Mouse (Mus musculus) limb, embryonic 13.5 days (tissue): ENCODE measurements around the gene Git1. TPM values are rescaled to one million over a fixed set of nuclear protein-coding genes. Genes with fewer than 3 reads are reported as not detected.
A peak's percentile ranks its signal among the peaks of the same experiment; 100 is the strongest.

Experiments
- ATAC-seq: fragments of 200-750 bp; cut with Nextera tagmentation; 2 replicates; pipeline ENCODE4 v1.8.0; 2017; ENCODE audit warnings: low read depth, moderate number of reproducible peaks, moderate TSS enrichment; ENCODE audit not compliant: low FRiP score
- H3K27ac ChIP-seq: fragments of 300-500 bp; sonication (generic); 2 replicates; pipeline ENCODE4 v1.5.1; 2015; ENCODE audit warnings: inconsistent platforms, mild to moderate bottlenecking, moderate library complexity
- H3K27me3 ChIP-seq: fragments of 300-500 bp; sonication (generic); 2 replicates; pipeline ENCODE4 v1.6.1; 2015; ENCODE audit warnings: mild to moderate bottlenecking, inconsistent platforms
- H3K36me3 ChIP-seq: fragments of 300-500 bp; sonication (generic); 2 replicates; pipeline ENCODE4 v1.6.1; 2015; ENCODE audit warnings: inconsistent platforms, mild to moderate bottlenecking, moderate library complexity
- H3K4me1 ChIP-seq: fragments of 300-500 bp; sonication (generic); 2 replicates; pipeline ENCODE4 v1.6.1; 2015; ENCODE audit warnings: inconsistent platforms
- H3K4me2 ChIP-seq: fragments of 300-500 bp; sonication (generic); replicated peaks from 2 replicates; pipeline ENCODE4 v1.6.1; 2015; ENCODE audit warnings: inconsistent platforms, mild to moderate bottlenecking, moderate library complexity
- H3K4me3 ChIP-seq: fragments of 300-500 bp; sonication (generic); 2 replicates; pipeline ENCODE4 v1.5.1; 2015; ENCODE audit warnings: moderate library complexity, mild to moderate bottlenecking, inconsistent platforms
- H3K9ac ChIP-seq: fragments of 300-500 bp; sonication (generic); 2 replicates; pipeline ENCODE4 v1.6.1; 2015; ENCODE audit warnings: mild to moderate bottlenecking, inconsistent platforms
- H3K9me3 ChIP-seq: fragments of 300-500 bp; sonication (generic); 2 replicates; pipeline ENCODE4 v1.6.1; 2016; ENCODE audit warnings: inconsistent platforms
- WGBS: fragments of 180-500 bp; shearing (Covaris S2); methylation state at CpG from one replicate; pipeline ENCODE4 v1.1.7; 2015; 5-methylcytosine and 5-hydroxymethylcytosine counted together
- polyA plus RNA-seq: library from polyadenylated mRNA; unstranded; fragments of >200 nt; fragmentation: Nextera tagmentation; extraction: Ambion mirVana; gene quantifications from 2 replicates; pipeline ENCODE4 v1.2.1, GENCODE M21; 2015

The Git1 gene
- polyA plus RNA-seq, 1 experiment from 2014 or later, result 10.9 TPM

- ATAC-seq, result no peak
- 56% methylated on average over 11 of the region's 11 CpGs for WGBS
These were observed 9.7 kb upstream of the Git1 start for GRCm38 (mm10) chr11:77483510-77484255.

GRCm38 (mm10) chr11:77485229-77485628 is 8.1 kb upstream of the Git1 start:
- no peaks in the 10 kb centered on the region for H3K9me3 ChIP-seq
- no peaks in the 10 kb centered on the region for H3K36me3 ChIP-seq
- H3K4me2 ChIP-seq, result peak overlapping the region; percentile 42
- H3K4me1 ChIP-seq, result peaks cover 55% of the 10 kb centered on the region
- no peak overlapping the region for H3K9ac ChIP-seq
- 0 out of 2 replicates have a peak, but pooled peaks have one; percentile 9 for ATAC-seq
- no peaks in the 10 kb centered on the region for H3K27me3 ChIP-seq
- H3K27ac ChIP-seq, result peak overlapping the region; percentile 69; the same call in 1 of the 2 replicates
- WGBS, result 20% methylated on average over 6 of the region's 6 CpGs
- no peak overlapping the region for H3K4me3 ChIP-seq

More at GRCm38 (mm10) chr11:77483510-77484255, 9.7 kb upstream of the Git1 start:
- no peak overlapping the region for H3K4me2 ChIP-seq
- H3K4me3 ChIP-seq, result no peak overlapping the region
- H3K27me3 ChIP-seq, result no peaks in the 10 kb centered on the region
- H3K27ac ChIP-seq, result no peak overlapping the region
- no peak overlapping the region for H3K9ac ChIP-seq
- no peaks in the 10 kb centered on the region for H3K36me3 ChIP-seq
- peaks cover 49% of the 10 kb centered on the region for H3K4me1 ChIP-seq
- H3K9me3 ChIP-seq, result no peaks in the 10 kb centered on the region

GRCm38 (mm10) chr11:77486798-77487197 is 6.6 kb upstream of the Git1 start:
- Histone ChIP-seq H3K4me1 (peaks cover 69% of the 10 kb centered on the region), H3K27me3 (no peaks in the 10 kb centered on the region), H3K4me3 (0 out of 2 replicates have a peak overlapping the region, but pooled peaks have one; percentile 4), H3K9ac (peak overlapping the region; percentile 50), H3K4me2 (peak overlapping the region; percentile 96), H3K36me3 (no peaks in the 10 kb centered on the region), H3K27ac (peak overlapping the region; percentile 53; the same call in 1 of the 2 replicates), H3K9me3 (no peaks in the 10 kb centered on the region)
- ATAC-seq, result no peak
- 47% methylated on average over 5 of the region's 5 CpGs for WGBS

GRCm38 (mm10) chr11:77488771-77489581 is 4.4 kb upstream of the Git1 start:
- Histone ChIP-seq H3K4me3 (peak overlapping the region; percentile 94), H3K4me2 (peak overlapping the region; percentile 96), H3K9me3 (no peaks in the 10 kb centered on the region), H3K9ac (peak overlapping the region; percentile 88), H3K4me1 (peaks cover 76% of the 10 kb centered on the region), H3K27ac (no peak overlapping the region), H3K36me3 (no peaks in the 10 kb centered on the region), H3K27me3 (no peaks in the 10 kb centered on the region)
- WGBS, result 2% methylated on average over 55 of the region's 55 CpGs
- no peak for ATAC-seq

GRCm38 (mm10) chr11:77489591-77490235 is 3.6 kb upstream of the Git1 start, which contains the start of gene Ankrd13b:
Gene Ankrd13b, minus strand, starts transcription at chr11:77489678.
- H3K27ac ChIP-seq, result no peak within 1 kb of the TSS
- peak within 1 kb of the TSS; percentile 88 for H3K9ac ChIP-seq
- peak; percentile 42; the same call in 1 of the 2 replicates for ATAC-seq
- H3K4me1 ChIP-seq, result peaks cover 77% of the 10 kb centered on the region
- no peaks in the 10 kb centered on the region for H3K36me3 ChIP-seq
- H3K4me3 ChIP-seq, result peak within 1 kb of the TSS; percentile 94
- peak within 1 kb of the TSS; percentile 96 for H3K4me2 ChIP-seq
- under 1% methylated on average over 40 of the region's 87 CpGs for WGBS
- no peaks in the 10 kb centered on the region for H3K9me3 ChIP-seq
- H3K27me3 ChIP-seq, result no peaks in the 10 kb centered on the region

GRCm38 (mm10) chr11:77490451-77490850 is 2.9 kb upstream of the Git1 start:
- H3K27me3 ChIP-seq, result no peaks in the 10 kb centered on the region
- no peak overlapping the region for H3K27ac ChIP-seq
- no peak for ATAC-seq
- H3K9me3 ChIP-seq, result no peaks in the 10 kb centered on the region
- peaks cover 77% of the 10 kb centered on the region for H3K4me1 ChIP-seq
- peak overlapping the region; percentile 94 for H3K4me3 ChIP-seq
- 67% methylated on average over 6 of the region's 6 CpGs for WGBS
- peak overlapping the region; percentile 59; the same call in 1 of the 2 replicates for H3K9ac ChIP-seq
- peak overlapping the region; percentile 96 for H3K4me2 ChIP-seq
- H3K36me3 ChIP-seq, result no peaks in the 10 kb centered on the region

GRCm38 (mm10) chr11:77491123-77491501 is 2.2 kb upstream of the Git1 start:
- Histone ChIP-seq H3K36me3 (no peaks in the 10 kb centered on the region), H3K4me2 (peak overlapping the region; percentile 96), H3K9ac (peak overlapping the region; percentile 59), H3K27me3 (no peaks in the 10 kb centered on the region), H3K4me1 (peaks cover 77% of the 10 kb centered on the region), H3K9me3 (no peaks in the 10 kb centered on the region), H3K27ac (peak overlapping the region; percentile 95), H3K4me3 (peak overlapping the region; percentile 94)
- peak; percentile 77 for ATAC-seq
- under 1% methylated on average over 13 of the region's 13 CpGs for WGBS

GRCm38 (mm10) chr11:77491502-77492291 is 1.7 kb upstream of the Git1 start:
- Histone ChIP-seq H3K9ac (peak overlapping the region; percentile 59), H3K27ac (peak overlapping the region; percentile 95), H3K4me2 (peak overlapping the region; percentile 96), H3K9me3 (no peaks in the 10 kb centered on the region), H3K27me3 (no peaks in the 10 kb centered on the region), H3K4me3 (peak overlapping the region; percentile 94), H3K36me3 (no peaks in the 10 kb centered on the region), H3K4me1 (peaks cover 75% of the 10 kb centered on the region)
- whole genome bisulfite sequencing, result under 1% methylated on average over 23 of the region's 23 CpGs
- peak; percentile 80 for ATAC-seq

- under 1% methylated on average over 18 of the region's 18 CpGs for WGBS
- Histone ChIP-seq H3K27ac (peak overlapping the region; percentile 95), H3K36me3 (no peaks in the 10 kb centered on the region), H3K27me3 (no peaks in the 10 kb centered on the region), H3K4me2 (peak overlapping the region; percentile 96), H3K4me1 (peaks cover 74% of the 10 kb centered on the region), H3K4me3 (peak overlapping the region; percentile 94), H3K9me3 (no peaks in the 10 kb centered on the region), H3K9ac (peak overlapping the region; percentile 93)
- ATAC-seq, result no peak
These were observed 971 bp upstream of the Git1 start for GRCm38 (mm10) chr11:77492311-77492871.

GRCm38 (mm10) chr11:77492911-77493332 is 440 bp upstream of the Git1 start:
- Histone ChIP-seq H3K4me1 (peaks cover 74% of the 10 kb centered on the region), H3K4me3 (peak overlapping the region; percentile 94), H3K27ac (peak overlapping the region; percentile 95), H3K4me2 (peak overlapping the region; percentile 96), H3K36me3 (no peaks in the 10 kb centered on the region), H3K9me3 (no peaks in the 10 kb centered on the region), H3K27me3 (no peaks in the 10 kb centered on the region), H3K9ac (peak overlapping the region; percentile 93)
- under 1% methylated on average over 32 of the region's 32 CpGs for WGBS
- peak; percentile 66 for ATAC-seq

GRCm38 (mm10) chr11:77494344-77494676 is 948 bp downstream of the Git1 start:
- Histone ChIP-seq H3K27ac (peak overlapping the region; percentile 79; the same call in 1 of the 2 replicates), H3K36me3 (peaks cover 2% of the 10 kb centered on the region), H3K9ac (peak overlapping the region; percentile 93), H3K4me2 (peak overlapping the region; percentile 96), H3K4me1 (peaks cover 72% of the 10 kb centered on the region), H3K4me3 (peak overlapping the region; percentile 94), H3K27me3 (no peaks in the 10 kb centered on the region), H3K9me3 (no peaks in the 10 kb centered on the region)
- ATAC-seq, result no peak
- 23% methylated on average over 4 of the region's 4 CpGs for WGBS
